Mouse (Mus musculus) cerebellum, adult 2 months (tissue): ENCODE data around the gene Wwox.

Source experiments
- CTCF ChIP-seq: fragments of 200-500 bp; IDR thresholded peaks from 2 replicates; pipeline ENCODE4 v1.5.1; 2011; ENCODE audit warnings: low read depth, mild to moderate bottlenecking, control low read depth, low read length, moderate library complexity, borderline replicate concordance; ENCODE audit not compliant: insufficient read depth
- POLR2A ChIP-seq: fragments of 200-500 bp; IDR thresholded peaks from 2 replicates; pipeline ENCODE4 v1.6.1; 2011; ENCODE audit warnings: low read length, control low read depth, borderline replicate concordance; ENCODE audit not compliant: insufficient read depth

DNA sequence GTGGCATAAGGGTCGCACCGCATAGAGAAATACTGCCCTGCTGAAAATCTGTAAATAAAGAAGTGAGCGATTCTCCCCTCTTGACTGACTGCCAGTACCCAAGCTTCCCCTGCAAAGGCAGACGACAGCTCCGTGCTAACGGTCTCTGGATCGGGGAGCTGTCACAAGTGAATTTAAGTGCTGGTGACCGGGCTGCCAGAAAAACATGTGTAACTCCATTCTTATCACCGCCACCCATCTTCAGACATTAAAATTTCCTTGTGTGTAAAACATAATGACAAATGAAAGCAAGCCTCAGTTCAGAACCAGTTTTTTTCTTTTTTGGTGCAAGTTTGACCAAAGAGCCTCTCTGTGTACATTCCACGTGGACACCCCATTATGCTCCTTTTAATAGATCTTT, 242.7 kb downstream of the Wwox start:
- TF ChIP-seq POLR2A = no peak
- TF ChIP-seq CTCF = no peak
